Mouse (Mus musculus) liver, embryonic 16.5 days (tissue): ENCODE measurements around the gene Ebf1. TPM values are rescaled to one million over a fixed set of nuclear protein-coding genes. Genes with fewer than 3 reads are reported as not detected.

ENCODE experiments used
- ATAC-seq: fragments of 200-750 bp; cut with Nextera tagmentation; 2 replicates; pipeline ENCODE4 v1.8.0; 2017; ENCODE audit warnings: low read depth, mild to moderate bottlenecking, moderate number of reproducible peaks, moderate library complexity
- H3K27ac ChIP-seq: fragments of 300-500 bp; sonication (generic); 2 replicates; pipeline ENCODE4 v1.5.1; 2014; ENCODE audit warnings: mild to moderate bottlenecking, low read length
- H3K27me3 ChIP-seq: fragments of 300-500 bp; sonication (generic); 2 replicates; pipeline ENCODE4 v1.6.1; 2014; ENCODE audit warnings: low read depth, low read length, mixed read lengths; ENCODE audit not compliant: control insufficient read depth, insufficient read depth
- H3K36me3 ChIP-seq: fragments of 300-500 bp; sonication (generic); 2 replicates; pipeline ENCODE4 v1.6.1; 2014; ENCODE audit warnings: mild to moderate bottlenecking; ENCODE audit not compliant: control insufficient read depth, insufficient read depth
- H3K4me1 ChIP-seq: fragments of 300-500 bp; sonication (generic); 2 replicates; pipeline ENCODE4 v1.6.1; 2014; ENCODE audit warnings: low read depth, low read length, mixed read lengths; ENCODE audit not compliant: control insufficient read depth
- H3K4me2 ChIP-seq: fragments of 300-500 bp; sonication (generic); 2 replicates; pipeline ENCODE4 v1.6.1; 2014; ENCODE audit warnings: low read depth, low read length, mixed read lengths
- H3K4me3 ChIP-seq: fragments of 300-500 bp; sonication (generic); 2 replicates; pipeline ENCODE4 v1.5.1; 2014; ENCODE audit warnings: low read depth, mild to moderate bottlenecking, low read length
- H3K9ac ChIP-seq: fragments of 300-500 bp; sonication (generic); 2 replicates; pipeline ENCODE4 v1.6.1; 2014; ENCODE audit warnings: low read depth, low read length
- H3K9me3 ChIP-seq: fragments of 300-500 bp; sonication (generic); replicated peaks from 2 replicates; pipeline ENCODE4 v1.6.1; 2016; ENCODE audit warnings: low read length; ENCODE audit not compliant: control insufficient read depth
- WGBS: fragments of 180-500 bp; shearing (Covaris S2); extraction: QIAGEN DNeasy Blood & Tissue Kit; methylation state at CpG from one replicate; pipeline ENCODE4 v1.1.7; 2014; ENCODE audit not compliant: insufficient replicate concordance; 5-methylcytosine and 5-hydroxymethylcytosine counted together
- polyA plus RNA-seq: library from polyadenylated mRNA; unstranded; fragments of >200 nt; fragmentation: Nextera tagmentation; extraction: Ambion mirVana; gene quantifications from 2 replicates; pipeline ENCODE4 v1.2.1, GENCODE M21; 2015

The Ebf1 gene
- polyA plus RNA-seq, 1 experiment from 2014 or later, result 2.8 TPM

DNA sequence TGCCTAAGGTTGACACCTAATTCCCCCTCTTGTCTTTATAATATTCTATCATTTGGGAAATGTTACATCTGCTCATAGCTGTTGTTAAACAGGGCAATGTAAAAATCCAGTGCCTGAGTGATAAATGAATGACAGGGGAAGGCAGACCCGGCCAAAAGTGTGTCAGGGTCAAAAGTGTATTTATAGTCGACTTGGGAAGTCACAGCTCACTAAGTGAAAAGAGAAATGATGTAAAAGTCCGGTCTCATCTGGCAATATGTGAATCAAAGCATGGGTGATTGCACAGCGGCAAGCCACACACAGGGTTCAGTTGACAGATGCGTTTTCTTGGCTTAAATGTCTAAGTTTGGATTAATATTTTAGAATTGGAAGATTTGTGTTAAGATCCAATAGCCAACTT lies 151.2 kb downstream of the Ebf1 start:
- Histone ChIP-seq H3K4me1 (no peaks in the 10 kb centered on the region), H3K36me3 (no peaks in the 10 kb centered on the region), H3K27ac (no peak overlapping the region), H3K9me3 (no peaks in the 10 kb centered on the region), H3K4me2 (no peak overlapping the region), H3K4me3 (no peak overlapping the region), H3K27me3 (no peaks in the 10 kb centered on the region; the same call in 1 of the 2 replicates), H3K9ac (no peak overlapping the region)
- WGBS, result 50% methylated on average over 5 of the region's 5 CpGs
- no peak for ATAC-seq

DNA sequence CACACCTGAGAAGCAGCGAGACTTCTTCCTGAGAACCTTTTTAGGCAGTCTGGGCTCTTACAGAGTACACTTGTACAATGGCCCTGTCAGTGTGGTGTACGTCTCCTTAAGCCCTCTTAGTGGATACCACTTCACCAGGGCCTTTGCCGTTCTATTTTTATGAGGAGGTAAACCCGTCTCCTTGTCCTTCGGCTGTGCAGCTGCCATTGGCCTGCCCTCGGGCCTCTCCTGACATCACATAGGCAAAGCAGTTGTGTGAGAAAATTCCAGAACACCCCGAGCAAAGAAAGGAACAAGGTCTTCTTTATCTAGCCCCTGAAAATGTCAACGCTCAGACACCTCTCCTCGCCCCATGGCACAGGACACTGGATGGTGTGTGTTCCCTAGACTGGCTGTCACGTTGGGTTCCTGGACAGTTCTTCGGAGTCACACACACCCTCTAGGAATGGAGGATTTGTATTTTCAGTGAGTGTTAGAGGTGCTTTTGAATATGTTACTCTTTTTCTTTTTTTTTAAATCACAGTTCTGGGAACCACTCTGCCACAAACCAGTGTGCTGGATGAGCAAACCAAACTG lies 154.0 kb downstream of the Ebf1 start:
- Histone ChIP-seq H3K4me1 (no peaks in the 10 kb centered on the region), H3K36me3 (no peaks in the 10 kb centered on the region), H3K27me3 (no peaks in the 10 kb centered on the region; the same call in 1 of the 2 replicates), H3K4me3 (no peak overlapping the region), H3K27ac (no peak overlapping the region), H3K9me3 (no peaks in the 10 kb centered on the region), H3K4me2 (no peak overlapping the region), H3K9ac (no peak overlapping the region)
- ATAC-seq, result no peak
- 65% methylated on average over 11 of the region's 11 CpGs for WGBS

DNA sequence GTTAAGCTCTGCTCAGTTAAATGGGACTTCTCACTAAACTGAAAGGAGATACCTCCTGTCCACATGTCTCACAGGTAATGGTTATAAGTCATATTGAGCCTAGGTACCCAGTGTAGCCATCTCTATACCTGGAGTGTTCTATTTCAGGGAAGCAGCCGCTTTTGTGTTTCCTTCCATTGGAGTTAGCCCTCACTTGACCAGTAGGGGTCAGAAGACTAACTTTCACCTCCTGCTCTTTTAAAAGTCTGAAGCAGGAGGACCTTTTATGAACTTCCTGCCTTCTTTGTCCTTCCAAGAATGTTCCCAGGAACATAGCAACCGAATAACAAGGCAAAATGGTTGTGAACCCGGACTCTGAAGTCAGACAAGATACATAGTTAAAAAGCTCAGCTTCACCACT lies 157.3 kb downstream of the Ebf1 start:
- no peaks in the 10 kb centered on the region for H3K9me3 ChIP-seq
- H3K4me1 ChIP-seq, result no peaks in the 10 kb centered on the region
- no peaks in the 10 kb centered on the region for H3K27me3 ChIP-seq
- H3K4me2 ChIP-seq, result no peak overlapping the region
- ATAC-seq, result no peak
- no peak overlapping the region for H3K27ac ChIP-seq
- 31% methylated on average over 3 of the region's 3 CpGs for WGBS
- no peak overlapping the region for H3K9ac ChIP-seq
- H3K36me3 ChIP-seq, result no peaks in the 10 kb centered on the region
- H3K4me3 ChIP-seq, result no peak overlapping the region

DNA sequence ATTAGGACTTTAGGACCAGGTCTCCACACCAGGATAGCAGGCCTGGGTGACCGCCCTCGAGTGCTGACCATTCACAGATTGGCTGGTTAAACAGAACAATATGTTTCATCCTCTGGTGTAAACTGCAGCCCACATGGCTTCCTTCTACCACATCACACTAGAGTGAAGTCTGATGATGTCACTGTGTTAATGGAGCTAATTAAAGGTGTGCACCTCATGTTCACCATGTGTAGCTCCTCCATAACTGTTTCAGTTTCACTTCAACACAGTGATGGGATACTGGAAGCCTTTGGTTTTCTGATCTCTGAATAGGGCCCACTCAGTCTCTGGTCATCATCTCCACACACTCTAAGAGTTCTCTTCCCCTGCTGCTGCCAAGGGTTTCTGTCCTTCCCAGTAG lies 158.4 kb downstream of the Ebf1 start:
- Histone ChIP-seq H3K4me2 (no peak overlapping the region), H3K36me3 (no peaks in the 10 kb centered on the region), H3K27me3 (no peaks in the 10 kb centered on the region), H3K9me3 (no peaks in the 10 kb centered on the region), H3K4me1 (no peaks in the 10 kb centered on the region), H3K27ac (no peak overlapping the region), H3K4me3 (no peak overlapping the region), H3K9ac (no peak overlapping the region)
- no peak for ATAC-seq
- WGBS, result 55% methylated on average over 2 of the region's 2 CpGs

DNA sequence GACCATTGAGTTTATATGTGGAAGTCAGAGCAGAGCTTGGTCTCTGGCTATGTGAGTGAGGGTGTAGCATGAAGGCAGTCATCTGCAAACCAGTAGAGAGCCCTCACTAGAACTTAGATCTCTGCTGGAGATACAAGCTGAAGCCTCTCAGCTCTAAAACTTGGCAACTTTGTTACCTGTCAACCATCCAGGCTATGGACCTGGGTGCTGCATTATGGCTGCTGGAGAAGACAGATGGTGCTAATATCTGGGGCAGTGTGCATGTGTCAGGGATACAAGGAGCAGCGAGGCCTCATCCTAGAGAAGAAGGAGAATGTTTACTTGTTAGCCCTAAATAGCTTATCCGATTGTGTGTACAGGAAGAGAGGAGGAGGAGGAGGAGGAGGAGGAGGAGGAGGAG lies 159.4 kb downstream of the Ebf1 start:
- Histone ChIP-seq H3K9me3 (no peaks in the 10 kb centered on the region), H3K4me1 (no peaks in the 10 kb centered on the region), H3K4me2 (no peak overlapping the region), H3K9ac (no peak overlapping the region), H3K27me3 (no peaks in the 10 kb centered on the region), H3K36me3 (no peaks in the 10 kb centered on the region), H3K27ac (no peak overlapping the region), H3K4me3 (no peak overlapping the region)
- WGBS, result 38% methylated on average over 1 of the region's 2 CpGs
- ATAC-seq, result no peak

DNA sequence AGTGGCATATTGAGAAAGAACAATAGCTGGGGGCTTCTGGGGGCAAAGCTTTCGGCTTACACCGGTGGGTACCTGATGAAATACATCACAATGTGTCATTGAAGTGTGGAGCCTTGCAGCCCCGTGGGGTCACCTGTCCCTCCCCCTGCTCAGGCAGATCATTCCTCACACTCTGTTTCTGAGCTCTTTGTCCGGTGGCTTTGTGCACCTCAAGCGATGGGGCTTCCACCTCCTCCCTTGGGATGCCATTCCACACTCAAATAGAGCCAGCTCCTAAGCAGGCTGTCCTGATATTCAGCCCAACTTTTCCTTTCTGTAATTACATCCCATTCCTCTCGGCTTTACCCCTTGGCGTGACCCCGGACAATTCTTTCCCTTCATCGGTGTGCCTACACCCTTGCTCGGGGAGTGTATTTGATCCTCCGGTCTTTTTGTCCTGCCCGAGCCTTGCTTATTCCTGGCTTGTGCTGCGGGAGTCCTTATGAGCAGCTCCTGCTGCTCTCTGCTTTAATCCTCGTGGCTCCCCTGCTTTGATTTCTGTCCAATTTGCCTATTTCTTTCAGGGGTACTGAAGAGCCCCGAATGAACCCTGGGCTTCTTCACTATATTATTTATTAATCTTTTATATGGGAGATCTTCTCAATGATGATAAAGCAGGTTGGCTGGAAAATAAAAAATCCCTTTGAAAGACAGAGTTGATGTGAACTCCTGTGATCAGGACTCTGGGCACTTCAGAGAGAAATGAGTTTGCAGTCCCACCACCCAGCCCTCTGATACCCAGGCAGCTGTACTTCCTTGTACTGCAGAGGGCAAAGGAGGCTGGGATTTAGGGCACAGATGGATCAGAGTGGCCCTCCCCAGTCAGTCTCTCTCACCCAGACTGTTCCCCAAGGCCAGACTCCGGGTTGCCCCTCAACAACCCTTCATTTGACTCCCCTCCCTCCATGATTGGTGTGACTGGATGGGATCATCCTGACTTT lies 160.5 kb downstream of the Ebf1 start:
- no peaks in the 10 kb centered on the region for H3K9me3 ChIP-seq
- no peak overlapping the region for H3K4me2 ChIP-seq
- H3K27me3 ChIP-seq, result no peaks in the 10 kb centered on the region
- WGBS, result 56% methylated on average over 16 of the region's 16 CpGs
- no peaks in the 10 kb centered on the region for H3K4me1 ChIP-seq
- H3K4me3 ChIP-seq, result no peak overlapping the region
- no peak for ATAC-seq
- no peaks in the 10 kb centered on the region for H3K36me3 ChIP-seq
- no peak overlapping the region for H3K9ac ChIP-seq
- H3K27ac ChIP-seq, result no peak overlapping the region

DNA sequence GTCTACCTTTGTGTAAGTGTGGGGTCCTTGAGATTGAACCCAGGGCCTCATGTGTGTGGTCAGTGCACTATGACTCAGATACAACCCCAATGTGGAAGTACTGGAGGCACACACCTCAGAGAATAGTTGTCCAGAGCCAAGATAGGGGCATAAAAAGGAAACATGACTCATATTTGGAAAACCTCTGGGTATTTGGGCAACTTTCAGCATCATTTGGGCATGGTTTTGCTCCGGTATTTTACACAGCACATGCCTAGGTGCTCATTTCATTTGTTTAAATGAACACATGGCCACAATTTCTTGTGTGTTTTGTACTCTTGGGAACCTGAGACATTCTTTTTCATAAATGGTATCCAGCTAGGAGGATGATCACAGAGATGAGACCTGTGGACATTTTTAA lies 161.9 kb downstream of the Ebf1 start:
- Histone ChIP-seq H3K27me3 (no peaks in the 10 kb centered on the region), H3K27ac (no peak overlapping the region), H3K9me3 (no peaks in the 10 kb centered on the region), H3K4me3 (no peak overlapping the region), H3K4me2 (no peak overlapping the region), H3K9ac (no peak overlapping the region), H3K4me1 (no peaks in the 10 kb centered on the region), H3K36me3 (no peaks in the 10 kb centered on the region)
- WGBS, result 58% methylated on average over 1 of the region's 1 CpGs
- ATAC-seq, result no peak

DNA sequence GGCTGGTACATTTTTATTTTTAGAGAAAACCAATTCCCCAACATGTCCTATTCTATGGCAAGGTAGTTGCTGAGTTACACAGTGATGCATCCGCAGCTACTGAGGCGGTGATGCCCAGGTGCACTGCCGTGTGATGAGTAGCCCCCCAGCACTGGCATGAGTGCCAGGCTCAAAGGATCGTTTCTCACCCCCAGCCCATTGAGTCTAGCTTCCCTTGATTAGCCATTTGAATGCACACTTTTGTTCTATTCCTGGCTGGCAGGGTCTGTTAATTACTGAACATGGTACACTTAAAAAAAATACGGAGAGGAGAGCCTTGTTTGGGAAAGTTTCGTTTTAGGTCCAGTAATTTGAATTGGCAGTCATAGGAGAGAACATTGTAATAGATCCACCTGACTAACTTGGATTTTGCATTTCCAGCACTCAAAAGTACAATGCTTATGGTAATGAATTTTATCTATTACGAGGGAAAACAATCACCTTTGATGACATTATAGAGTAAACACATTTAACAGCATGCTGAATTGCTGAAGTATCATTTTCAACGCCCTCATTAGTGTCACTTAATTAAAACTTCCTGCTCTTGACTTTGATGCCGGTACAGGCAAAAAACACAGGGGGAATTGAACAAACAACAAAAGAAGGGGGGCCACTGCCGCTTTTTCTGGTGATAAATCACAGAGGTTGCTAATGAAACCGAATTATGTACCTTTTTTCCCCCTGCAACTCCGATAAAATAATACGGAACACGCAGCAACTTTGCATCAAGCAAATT lies 167.3 kb downstream of the Ebf1 start:
- H3K36me3 ChIP-seq, result no peaks in the 10 kb centered on the region
- H3K4me1 ChIP-seq, result no peaks in the 10 kb centered on the region
- no peaks in the 10 kb centered on the region for H3K9me3 ChIP-seq
- no peak overlapping the region for H3K9ac ChIP-seq
- no peak overlapping the region for H3K4me3 ChIP-seq
- no peak for ATAC-seq
- 67% methylated on average over 14 of the region's 14 CpGs for WGBS
- H3K27ac ChIP-seq, result no peak overlapping the region
- no peaks in the 10 kb centered on the region for H3K27me3 ChIP-seq
- H3K4me2 ChIP-seq, result no peak overlapping the region
